Mouse (Mus musculus) limb, embryonic 15.5 days (tissue): Measurements from ENCODE around the gene Samd10. TPM values are rescaled to one million over a fixed set of nuclear protein-coding genes. Genes with fewer than 3 reads are reported as not detected.

ENCODE experiments used
- ATAC-seq: fragments of 200-750 bp; cut with Nextera tagmentation; 2 replicates; pipeline ENCODE4 v1.8.0; 2017; ENCODE audit warnings: low read depth, moderate TSS enrichment; ENCODE audit not compliant: insufficient number of reproducible peaks, low FRiP score, low TSS enrichment
- H3K27ac ChIP-seq: fragments of 300-500 bp; sonication (generic); 2 replicates; pipeline ENCODE4 v1.5.1; 2015; ENCODE audit warnings: moderate library complexity, mild to moderate bottlenecking, inconsistent platforms
- H3K27me3 ChIP-seq: fragments of 300-500 bp; sonication (generic); 2 replicates; pipeline ENCODE4 v1.6.1; 2015; ENCODE audit warnings: inconsistent platforms
- H3K36me3 ChIP-seq: fragments of 300-500 bp; sonication (generic); 2 replicates; pipeline ENCODE4 v1.6.1; 2015; ENCODE audit warnings: inconsistent platforms
- H3K4me1 ChIP-seq: fragments of 300-500 bp; sonication (generic); 2 replicates; pipeline ENCODE4 v1.6.1; 2015; ENCODE audit warnings: inconsistent platforms
- H3K4me2 ChIP-seq: fragments of 300-500 bp; sonication (generic); 2 replicates; pipeline ENCODE4 v1.6.1; 2015; ENCODE audit warnings: mild to moderate bottlenecking, inconsistent platforms
- H3K4me3 ChIP-seq: fragments of 300-500 bp; sonication (generic); 2 replicates; pipeline ENCODE4 v1.5.1; 2015; ENCODE audit warnings: mild to moderate bottlenecking, inconsistent platforms
- H3K9ac ChIP-seq: fragments of 300-500 bp; sonication (generic); 2 replicates; pipeline ENCODE4 v1.6.1; 2015; ENCODE audit warnings: inconsistent platforms
- H3K9me3 ChIP-seq: fragments of 300-500 bp; sonication (generic); 2 replicates; pipeline ENCODE4 v1.6.1; 2016; ENCODE audit warnings: inconsistent platforms
- WGBS: fragments of 180-500 bp; shearing (Covaris S2); methylation state at CpG from one replicate; pipeline ENCODE4 v1.1.7; 2015; 5-methylcytosine and 5-hydroxymethylcytosine counted together
- polyA plus RNA-seq: library from polyadenylated mRNA; unstranded; fragments of >200 nt; fragmentation: Nextera tagmentation; extraction: Ambion mirVana; gene quantifications from 2 replicates; pipeline ENCODE4 v1.2.1, GENCODE M21; 2015

Gene Samd10
- polyA plus RNA-seq, 1 experiment from 2014 or later: 11.0 TPM

GRCm38 (mm10) chr2:181600828-181601750, 2.1 kb upstream of the Samd10 start:
- Histone ChIP-seq H3K9me3 (no peaks in the 10 kb centered on the region), H3K4me3 (peak overlapping the region; percentile 93), H3K9ac (peak overlapping the region; percentile 92), H3K4me1 (peaks cover 26% of the 10 kb centered on the region), H3K27ac (peak overlapping the region; percentile 80), H3K4me2 (peak overlapping the region; percentile 63), H3K36me3 (no peaks in the 10 kb centered on the region), H3K27me3 (peaks cover 17% of the 10 kb centered on the region; the same call in 1 of the 2 replicates)
- peak; percentile 91 for ATAC-seq
- WGBS: under 1% methylated on average over 57 of the region's 57 CpGs

DNA sequence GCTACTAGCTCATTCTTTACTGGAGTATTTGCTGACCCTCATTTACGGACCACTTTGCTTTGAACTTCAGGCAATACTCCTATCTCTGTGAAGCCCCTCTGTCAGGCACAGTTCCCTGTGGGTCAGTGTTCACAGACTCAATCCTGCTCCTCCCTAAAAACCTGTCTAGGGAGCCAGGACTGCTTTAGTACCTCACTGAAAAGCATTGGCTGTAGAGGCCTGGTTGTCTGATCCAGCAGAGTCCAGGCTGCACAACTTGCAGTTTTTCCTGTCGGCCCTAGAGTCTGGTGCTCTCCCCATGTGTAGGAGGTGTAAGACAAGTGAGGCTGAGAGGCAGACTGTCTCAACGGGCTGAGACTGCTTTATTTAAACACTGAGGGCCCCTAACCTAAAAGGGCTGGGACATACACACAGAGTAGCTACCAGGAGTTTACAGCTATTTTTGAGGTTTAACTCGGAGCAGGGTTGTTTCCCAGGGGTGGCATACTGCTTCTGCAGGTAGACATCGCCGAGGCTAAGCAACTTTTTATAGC, 1.3 kb upstream of the Samd10 start:
- peak overlapping the region; percentile 63 for H3K4me2 ChIP-seq
- no peaks in the 10 kb centered on the region for H3K36me3 ChIP-seq
- peak overlapping the region; percentile 77 for H3K27ac ChIP-seq
- no peaks in the 10 kb centered on the region for H3K9me3 ChIP-seq
- WGBS: 56% methylated on average over 6 of the region's 6 CpGs
- peak overlapping the region; percentile 93 for H3K4me3 ChIP-seq
- H3K4me1 ChIP-seq: peaks cover 26% of the 10 kb centered on the region
- H3K9ac ChIP-seq: peak overlapping the region; percentile 92; the same call in 1 of the 2 replicates
- ATAC-seq: no peak
- H3K27me3 ChIP-seq: peaks cover 17% of the 10 kb centered on the region; the same call in 1 of the 2 replicates

DNA sequence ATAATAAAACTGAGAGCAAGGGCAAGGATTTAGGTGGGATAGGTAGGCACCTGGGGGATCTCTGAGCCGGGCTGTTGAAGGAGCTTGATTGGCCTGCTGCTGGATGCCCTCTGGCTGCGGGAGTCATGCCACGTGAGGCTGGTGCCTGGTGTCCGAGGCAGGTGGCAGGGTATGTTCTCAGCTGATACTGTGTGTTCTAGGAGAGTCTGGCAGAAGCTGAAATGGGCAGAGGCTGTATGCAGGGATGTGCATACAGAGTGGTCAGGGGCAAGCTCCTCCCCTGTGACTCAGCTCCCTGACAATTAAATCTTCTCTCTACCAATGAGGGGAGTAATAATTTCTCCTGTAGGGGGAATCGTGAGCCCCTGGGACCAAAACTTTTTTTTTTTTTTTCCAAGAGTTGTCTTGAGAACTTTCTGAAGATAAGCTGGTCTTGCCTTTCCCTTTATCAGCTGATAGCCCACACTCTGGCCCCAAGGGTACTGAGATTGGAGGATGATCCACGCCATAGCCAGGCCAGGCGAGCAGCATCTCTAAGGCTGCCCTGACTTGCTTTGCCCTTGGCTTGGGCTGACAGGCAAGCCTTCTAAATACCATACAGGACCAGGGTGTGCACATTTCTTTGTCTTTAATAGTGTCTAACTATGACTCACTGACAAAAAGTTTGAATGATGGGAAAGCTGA, 1.5 kb downstream of the Samd10 start:
- no peak overlapping the region for H3K4me3 ChIP-seq
- H3K9me3 ChIP-seq: no peaks in the 10 kb centered on the region
- no peaks in the 10 kb centered on the region for H3K36me3 ChIP-seq
- WGBS: 65% methylated on average over 7 of the region's 7 CpGs
- no peak for ATAC-seq
- H3K27me3 ChIP-seq: peaks cover 17% of the 10 kb centered on the region; the same call in 1 of the 2 replicates
- peaks cover 32% of the 10 kb centered on the region for H3K4me1 ChIP-seq
- H3K4me2 ChIP-seq: no peak overlapping the region
- no peak overlapping the region for H3K27ac ChIP-seq
- H3K9ac ChIP-seq: no peak overlapping the region

- Histone ChIP-seq H3K27me3 (peaks cover 17% of the 10 kb centered on the region; the same call in 1 of the 2 replicates), H3K27ac (no peak overlapping the region), H3K36me3 (no peaks in the 10 kb centered on the region), H3K4me1 (peaks cover 28% of the 10 kb centered on the region), H3K4me3 (no peak overlapping the region), H3K9me3 (no peaks in the 10 kb centered on the region), H3K4me2 (no peak overlapping the region), H3K9ac (no peak overlapping the region)
- no peak for ATAC-seq
- WGBS: 35% methylated on average over 6 of the region's 6 CpGs
Observed at GRCm38 (mm10) chr2:181596221-181596960, 2.6 kb downstream of the Samd10 start.

- ATAC-seq: no peak
Observed at GRCm38 (mm10) chr2:181594946-181595696, 3.9 kb downstream of the Samd10 start.

GRCm38 (mm10) chr2:181593937-181594336, 5.1 kb downstream of the Samd10 start:
- H3K27me3 ChIP-seq: peaks cover 7% of the 10 kb centered on the region; the same call in 1 of the 2 replicates
- ATAC-seq: no peak
- no peak overlapping the region for H3K9ac ChIP-seq
- H3K27ac ChIP-seq: no peak overlapping the region
- H3K4me3 ChIP-seq: no peak overlapping the region
- H3K36me3 ChIP-seq: peaks cover 19% of the 10 kb centered on the region
- peaks cover 29% of the 10 kb centered on the region for H3K4me1 ChIP-seq
- no peaks in the 10 kb centered on the region for H3K9me3 ChIP-seq
- no peak overlapping the region for H3K4me2 ChIP-seq

More at GRCm38 (mm10) chr2:181594946-181595696, 3.9 kb downstream of the Samd10 start:
- Histone ChIP-seq H3K4me3 (no peak overlapping the region), H3K36me3 (peaks cover 7% of the 10 kb centered on the region), H3K27ac (no peak overlapping the region), H3K4me2 (no peak overlapping the region), H3K9ac (no peak overlapping the region), H3K9me3 (no peaks in the 10 kb centered on the region), H3K27me3 (peaks cover 14% of the 10 kb centered on the region; the same call in 1 of the 2 replicates), H3K4me1 (peaks cover 34% of the 10 kb centered on the region)
- WGBS: 71% methylated on average over 4 of the region's 4 CpGs

DNA sequence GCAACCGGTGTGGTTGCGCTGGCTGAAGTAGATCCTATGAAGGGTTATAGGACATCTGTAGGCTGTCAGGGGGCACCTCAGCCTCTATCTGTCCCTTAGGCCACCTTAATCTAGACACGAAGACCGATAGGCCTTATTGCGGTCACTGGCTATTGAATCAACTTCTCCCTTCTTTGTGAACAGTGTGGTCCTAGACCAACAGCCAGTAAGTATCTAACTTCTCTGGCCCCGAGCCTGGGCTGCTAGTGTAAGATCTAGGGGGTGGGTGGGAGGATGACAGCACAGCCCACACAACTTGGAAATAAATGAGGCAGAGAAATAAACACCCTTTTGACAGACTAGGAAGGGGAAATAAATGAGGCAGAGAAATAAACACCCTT, 6.0 kb downstream of the Samd10 start:
- H3K4me1 ChIP-seq: peaks cover 22% of the 10 kb centered on the region
- H3K4me2 ChIP-seq: peak overlapping the region; percentile 71
- peaks cover 27% of the 10 kb centered on the region for H3K36me3 ChIP-seq
- peak overlapping the region; percentile 87 for H3K27ac ChIP-seq
- no peaks in the 10 kb centered on the region for H3K27me3 ChIP-seq
- 2% methylated on average over 6 of the region's 6 CpGs for WGBS
- no peak for ATAC-seq
- peak overlapping the region; percentile 93 for H3K9ac ChIP-seq
- peak overlapping the region; percentile 98 for H3K4me3 ChIP-seq
- no peaks in the 10 kb centered on the region for H3K9me3 ChIP-seq

DNA sequence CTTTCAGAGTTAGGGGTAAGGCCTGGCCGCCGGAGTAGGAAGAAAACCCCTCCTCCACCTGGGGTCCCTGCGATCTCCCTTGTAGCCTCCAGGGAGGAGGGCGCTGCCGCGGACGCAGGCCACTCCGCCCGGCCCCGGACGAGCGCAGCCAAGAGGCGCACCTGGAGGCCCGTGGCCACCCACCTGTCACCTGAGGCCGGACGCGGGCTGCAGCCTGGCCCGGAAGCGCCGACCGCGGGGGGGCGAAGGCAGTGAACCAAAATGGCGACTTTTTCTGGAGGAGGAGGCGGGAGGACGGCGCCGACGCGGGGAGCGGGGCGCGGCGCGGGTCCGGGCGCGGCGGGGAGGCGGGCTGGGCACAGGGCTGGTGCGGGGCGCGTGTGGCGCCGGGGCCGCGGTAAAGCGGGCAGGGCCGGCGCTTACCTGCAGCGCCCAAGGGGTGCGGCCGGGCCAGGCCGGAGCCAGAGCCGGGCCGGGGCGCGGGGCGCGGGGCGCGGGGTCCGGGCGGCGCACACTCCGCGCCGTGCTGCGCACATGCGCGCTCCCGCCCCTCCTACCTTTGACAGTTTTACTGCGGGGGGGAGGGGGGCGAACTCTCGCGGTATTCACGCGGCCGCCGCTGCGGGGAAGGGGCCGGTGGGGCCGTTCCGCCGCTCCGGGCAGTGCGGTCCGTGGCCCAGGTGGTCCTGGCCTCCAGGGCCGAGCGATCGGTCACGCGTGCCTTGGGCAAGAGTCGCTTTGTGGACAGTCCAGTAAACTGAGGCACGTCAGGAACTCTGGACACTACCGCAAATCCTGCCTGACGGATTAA, 6.6 kb downstream of the Samd10 start, which contains the start of gene Zfp512b:
Gene Zfp512b (minus strand): TSS at position 573 of the 811 bp plus-strand sequence.
- H3K4me1 ChIP-seq: peaks cover 22% of the 10 kb centered on the region
- H3K27me3 ChIP-seq: no peaks in the 10 kb centered on the region
- peak within 1 kb of the TSS; percentile 98 for H3K4me3 ChIP-seq
- H3K36me3 ChIP-seq: peaks cover 33% of the 10 kb centered on the region
- peak; percentile 83 for ATAC-seq
- no peaks in the 10 kb centered on the region for H3K9me3 ChIP-seq
- under 1% methylated on average over 55 of the region's 97 CpGs for WGBS
- peak within 1 kb of the TSS; percentile 71 for H3K4me2 ChIP-seq
- peak within 1 kb of the TSS; percentile 93 for H3K9ac ChIP-seq
- peak within 1 kb of the TSS; percentile 87 for H3K27ac ChIP-seq

GRCm38 (mm10) chr2:181591528-181592085, 7.4 kb downstream of the Samd10 start, which contains the start of gene Prpf6:
Gene Prpf6 (plus strand): TSS chr2:181591868.
- no peak for ATAC-seq
- H3K27ac ChIP-seq: peak within 1 kb of the TSS; percentile 87
- WGBS: 14% methylated on average over 5 of the region's 5 CpGs
- no peaks in the 10 kb centered on the region for H3K27me3 ChIP-seq
- H3K9me3 ChIP-seq: no peaks in the 10 kb centered on the region
- H3K36me3 ChIP-seq: peaks cover 41% of the 10 kb centered on the region
- peak within 1 kb of the TSS; percentile 71 for H3K4me2 ChIP-seq
- H3K4me1 ChIP-seq: peaks cover 22% of the 10 kb centered on the region
- H3K4me3 ChIP-seq: peak within 1 kb of the TSS; percentile 98
- peak within 1 kb of the TSS; percentile 93 for H3K9ac ChIP-seq

- Histone ChIP-seq H3K27me3 (no peaks in the 10 kb centered on the region), H3K36me3 (peaks cover 52% of the 10 kb centered on the region), H3K4me2 (no peak overlapping the region), H3K9ac (no peak overlapping the region), H3K27ac (no peak overlapping the region), H3K4me3 (no peak overlapping the region), H3K4me1 (peaks cover 22% of the 10 kb centered on the region), H3K9me3 (no peaks in the 10 kb centered on the region)
- 95% methylated on average over 5 of the region's 5 CpGs for WGBS
- ATAC-seq: no peak
Observed at GRCm38 (mm10) chr2:181590471-181590870, 8.5 kb downstream of the Samd10 start.
